Mouse (Mus musculus): ENCODE measurements around the gene Mpeg1. TPM values are rescaled to one million over a fixed set of nuclear protein-coding genes. Genes with fewer than 3 reads are reported as not detected.

Mpeg1 gene
- polyA plus RNA-seq, 2 experiments = 0.92 to 3.5 TPM

DNA sequence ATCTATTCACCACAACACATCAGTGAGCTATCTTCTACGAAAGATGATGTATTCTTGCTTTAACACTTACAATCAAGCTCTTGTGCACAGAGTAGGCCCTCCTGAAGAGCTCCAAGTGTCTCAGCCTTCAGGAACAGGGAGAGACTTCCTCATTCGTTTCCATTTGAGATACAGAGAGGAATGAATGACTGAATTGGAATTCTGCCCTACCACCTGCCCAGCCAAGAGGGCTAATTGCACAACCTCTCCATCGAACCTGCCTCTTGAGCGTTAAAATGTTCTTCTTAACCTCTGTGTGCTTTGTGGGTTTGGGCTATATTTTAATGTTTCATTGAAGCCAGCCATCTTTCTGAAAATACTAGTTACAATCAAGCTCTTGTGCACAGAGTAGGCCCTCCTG lies 4.1 kb downstream of the Mpeg1 start:
- Histone ChIP-seq H3K4me3 (replicated peaks; ENCODE audit: low read length) (no peak overlapping the region), H3K27me3 (ENCODE audit: control insufficient read depth, insufficient read depth, low read length) (no peaks in the 10 kb centered on the region), H3K9ac (ENCODE audit: low read depth, low read length, severe bottlenecking) (no peak overlapping the region), H3K4me2 (replicated peaks; ENCODE audit: low read depth, low read length, severe bottlenecking) (no peak overlapping the region), H3K9me3 (ENCODE audit: control insufficient read depth, low read length) (no peaks in the 10 kb centered on the region), H3K27ac (replicated peaks; ENCODE audit: low read depth, low read length) (no peak overlapping the region), H3K4me1 (ENCODE audit: control insufficient read depth, insufficient read depth, low read length) (no peaks in the 10 kb centered on the region; the same call in 1 of the 2 replicates), H3K36me3 (ENCODE audit: control insufficient read depth, insufficient read depth, low read length) (no peaks in the 10 kb centered on the region)
- DNase-seq (ENCODE audit: low spot score) (no peak), ATAC-seq (ENCODE audit: low FRiP score, low read depth) (no peak)
- 78% methylated on average over 4 of the region's 4 CpGs for WGBS
- no peak for TF ChIP-seq POLR2A (IDR thresholded peaks at IDR 0.05; ENCODE audit: borderline replicate concordance, extremely low read depth, insufficient read depth, insufficient read length)

GRCm38 (mm10) chr19:12465530-12466144 lies 5.1 kb downstream of the Mpeg1 start:
- ATAC-seq (ENCODE audit: low FRiP score, low read depth) (no peak), DNase-seq (ENCODE audit: low spot score) (no peak)
- no peak overlapping the region for H3K4me3 ChIP-seq (replicated peaks; ENCODE audit: low read length)
- TF ChIP-seq POLR2A (IDR thresholded peaks at IDR 0.05; ENCODE audit: borderline replicate concordance, extremely low read depth, insufficient read depth, insufficient read length) = no peak
- H3K36me3 ChIP-seq (ENCODE audit: control insufficient read depth, insufficient read depth, low read length) = no peaks in the 10 kb centered on the region
- 93% methylated on average over 10 of the region's 10 CpGs for WGBS
- H3K4me1 ChIP-seq (ENCODE audit: control insufficient read depth, insufficient read depth, low read length) = no peaks in the 10 kb centered on the region; the same call in 1 of the 2 replicates
- no peak overlapping the region for H3K9ac ChIP-seq (ENCODE audit: low read depth, low read length, severe bottlenecking)
- H3K27me3 ChIP-seq (ENCODE audit: control insufficient read depth, insufficient read depth, low read length) = no peaks in the 10 kb centered on the region
- no peak overlapping the region for H3K27ac ChIP-seq (replicated peaks; ENCODE audit: low read depth, low read length)
- H3K9me3 ChIP-seq (ENCODE audit: control insufficient read depth, low read length) = no peaks in the 10 kb centered on the region
- no peak overlapping the region for H3K4me2 ChIP-seq (replicated peaks; ENCODE audit: low read depth, low read length, severe bottlenecking)

DNA sequence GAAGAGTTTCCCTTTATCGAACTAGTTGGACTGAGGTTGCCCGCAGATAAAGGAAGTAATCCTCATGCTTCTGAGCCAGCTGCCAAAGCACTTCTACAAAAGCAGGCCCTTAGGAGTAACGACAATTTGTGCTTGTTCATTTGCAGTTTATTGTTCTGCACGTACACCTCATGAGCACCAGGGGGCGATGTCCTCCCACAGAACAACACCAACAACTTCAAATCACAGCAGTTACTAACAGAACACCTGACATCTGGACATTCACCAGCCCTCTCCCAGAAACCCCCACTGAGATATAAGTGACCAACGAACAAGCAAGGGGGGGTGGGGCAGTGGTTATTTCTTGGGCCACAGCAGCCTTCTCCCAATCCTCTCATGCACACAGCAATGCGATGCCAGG lies 5.6 kb downstream of the Mpeg1 start:
- Histone ChIP-seq H3K4me2 (replicated peaks; ENCODE audit: low read depth, low read length, severe bottlenecking) (no peak overlapping the region), H3K36me3 (ENCODE audit: control insufficient read depth, insufficient read depth, low read length) (no peaks in the 10 kb centered on the region), H3K27ac (replicated peaks; ENCODE audit: low read depth, low read length) (no peak overlapping the region), H3K27me3 (ENCODE audit: control insufficient read depth, insufficient read depth, low read length) (no peaks in the 10 kb centered on the region), H3K9me3 (ENCODE audit: control insufficient read depth, low read length) (no peaks in the 10 kb centered on the region), H3K4me3 (replicated peaks; ENCODE audit: low read length) (no peak overlapping the region), H3K9ac (ENCODE audit: low read depth, low read length, severe bottlenecking) (no peak overlapping the region), H3K4me1 (ENCODE audit: control insufficient read depth, insufficient read depth, low read length) (no peaks in the 10 kb centered on the region; the same call in 1 of the 2 replicates)
- WGBS = 27% methylated on average over 7 of the region's 7 CpGs
- ATAC-seq (ENCODE audit: low FRiP score, low read depth) (no peak), DNase-seq (ENCODE audit: low spot score) (peak; percentile 23)
- no peak for TF ChIP-seq POLR2A (IDR thresholded peaks at IDR 0.05; ENCODE audit: borderline replicate concordance, extremely low read depth, insufficient read depth, insufficient read length)

- no peaks in the 10 kb centered on the region for H3K27me3 ChIP-seq (ENCODE audit: control insufficient read depth, insufficient read depth, low read length)
- H3K9ac ChIP-seq (ENCODE audit: low read depth, low read length, severe bottlenecking) = no peak overlapping the region
- no peak overlapping the region for H3K27ac ChIP-seq (replicated peaks; ENCODE audit: low read depth, low read length)
- H3K4me2 ChIP-seq (replicated peaks; ENCODE audit: low read depth, low read length, severe bottlenecking) = no peak overlapping the region
- no peak for ATAC-seq (ENCODE audit: low FRiP score, low read depth)
- H3K9me3 ChIP-seq (ENCODE audit: control insufficient read depth, low read length) = no peaks in the 10 kb centered on the region
- no peak for TF ChIP-seq POLR2A (IDR thresholded peaks at IDR 0.05; ENCODE audit: borderline replicate concordance, extremely low read depth, insufficient read depth, insufficient read length)
- no peak for DNase-seq (ENCODE audit: low spot score)
- no peaks in the 10 kb centered on the region; the same call in 1 of the 2 replicates for H3K4me1 ChIP-seq (ENCODE audit: control insufficient read depth, insufficient read depth, low read length)
- H3K36me3 ChIP-seq (ENCODE audit: control insufficient read depth, insufficient read depth, low read length) = no peaks in the 10 kb centered on the region
- WGBS = 83% methylated on average over 5 of the region's 5 CpGs
- no peak overlapping the region for H3K4me3 ChIP-seq (replicated peaks; ENCODE audit: low read length)
These were observed 6.9 kb downstream of the Mpeg1 start for GRCm38 (mm10) chr19:12467436-12467835.

- H3K9me3 ChIP-seq (ENCODE audit: control insufficient read depth, low read length) = no peaks in the 10 kb centered on the region
- no peak for ATAC-seq (ENCODE audit: low FRiP score, low read depth)
- DNase-seq (ENCODE audit: low spot score) = no peak
- no peak overlapping the region for H3K4me2 ChIP-seq (replicated peaks; ENCODE audit: low read depth, low read length, severe bottlenecking)
- WGBS = 72% methylated on average over 3 of the region's 3 CpGs
- H3K4me3 ChIP-seq (replicated peaks; ENCODE audit: low read length) = no peak overlapping the region
- H3K9ac ChIP-seq (ENCODE audit: low read depth, low read length, severe bottlenecking) = no peak overlapping the region
- H3K36me3 ChIP-seq (ENCODE audit: control insufficient read depth, insufficient read depth, low read length) = no peaks in the 10 kb centered on the region
- no peak overlapping the region for H3K27ac ChIP-seq (replicated peaks; ENCODE audit: low read depth, low read length)
- peaks cover 17% of the 10 kb centered on the region for H3K4me1 ChIP-seq (ENCODE audit: control insufficient read depth, insufficient read depth, low read length)
- H3K27me3 ChIP-seq (ENCODE audit: control insufficient read depth, insufficient read depth, low read length) = no peaks in the 10 kb centered on the region
- TF ChIP-seq POLR2A (IDR thresholded peaks at IDR 0.05; ENCODE audit: borderline replicate concordance, extremely low read depth, insufficient read depth, insufficient read length) = no peak
These were observed 11.3 kb downstream of the Mpeg1 start for GRCm38 (mm10) chr19:12471866-12472265.

Data from limb, embryonic 14.5 days (tissue).